22 mouse cellular contexts compared by ENCODE assay signal in genomic region chr6:50799963-50800362, GRCm38 (mm10).
A peak's percentile ranks its signal among the peaks of the same experiment; 100 is the strongest.
DNase-seq lines count a peak whose midpoint lies in the region; ATAC-seq and TF ChIP-seq lines count a peak whose summit lies in the region.
"Had no signal": no experiment of that assay in that cellular context is flagged by ENCODE, and none has a peak within 500 bp of the region (broad histone marks: within the 10 kb centered on the region; RNA-seq: fewer than 3 reads in every experiment).

No protein-coding gene starts in this region.

- no peak for DNase-seq in embryonic facial prominence, embryonic 14.5 days (ENCODE audit: low spot score)
- no peak for DNase-seq in embryonic facial prominence, embryonic 10.5 days (ENCODE audit: low spot score)
- DNase-seq in hindbrain, postnatal 0 days (ENCODE audit: low spot score) = peak; percentile 50
- DNase-seq in left cerebral cortex, postnatal 4 days = peak; percentile 73
- DNase-seq in left cerebral cortex, postnatal 25 days (ENCODE audit: low spot score in 2 of 2) = no peak
- DNase-seq in adrenal gland, postnatal 36 days = no peak
- DNase-seq: adrenal gland, adult 2 months; adrenal gland, adult 8-10 months; adrenal gland, postnatal 10 days; adrenal gland, postnatal 14 days; adrenal gland, postnatal 25 days; B cell, adult 2 months; cerebellum, adult 11 months; cerebellum, adult 11-12 months; cerebellum, adult 18-20 months had no signal

- intact Hi-C loops in left cerebral cortex, postnatal 4 days (cut with DNase I) = no loop called here
- intact Hi-C loops in left cerebral cortex, postnatal 25 days (cut with DNase I) = no loop called here

- no peak overlapping the region for H3K4me2 ChIP-seq in embryonic facial prominence, embryonic 14.5 days (ENCODE audit: low read depth, low read length)
- no peak overlapping the region for H3K4me2 ChIP-seq in hindbrain, postnatal 0 days (ENCODE audit: low read depth, low read length)
- no peak overlapping the region for H3K4me2 ChIP-seq in hindbrain, embryonic 12.5 days (replicated peaks)
- H3K4me2 ChIP-seq in embryonic facial prominence, embryonic 15.5 days (replicated peaks) = no peak overlapping the region

- 45% methylated on average over 4 of the region's 4 CpGs for WGBS in embryonic facial prominence, embryonic 14.5 days
- 82% methylated on average over 4 of the region's 4 CpGs for WGBS in embryonic facial prominence, embryonic 10.5 days
- WGBS in hindbrain, postnatal 0 days = 55% methylated on average over 4 of the region's 4 CpGs
- 69% methylated on average over 4 of the region's 4 CpGs for WGBS in hindbrain, embryonic 12.5 days
- WGBS in embryonic facial prominence, embryonic 15.5 days = 58% methylated on average over 4 of the region's 4 CpGs

- no peak overlapping the region for H3K4me3 ChIP-seq in embryonic facial prominence, embryonic 14.5 days (ENCODE audit: low read depth, low read length)
- no peak overlapping the region for H3K4me3 ChIP-seq in embryonic facial prominence, embryonic 10.5 days
- H3K4me3 ChIP-seq in hindbrain, postnatal 0 days (ENCODE audit: low read length) = no peak overlapping the region
- no peak overlapping the region for H3K4me3 ChIP-seq in hindbrain, embryonic 12.5 days
- H3K4me3 ChIP-seq in embryonic facial prominence, embryonic 15.5 days (replicated peaks) = no peak overlapping the region

- ATAC-seq in embryonic facial prominence, embryonic 14.5 days (ENCODE audit: low read depth) = no peak
- ATAC-seq in hindbrain, postnatal 0 days = no peak
- no peak for ATAC-seq in hindbrain, embryonic 12.5 days (ENCODE audit: low FRiP score)
- ATAC-seq in embryonic facial prominence, embryonic 15.5 days (ENCODE audit: insufficient number of reproducible peaks, low FRiP score, low TSS enrichment, low read depth) = peak; percentile 55; the same call in 1 of the 2 replicates
- ATAC-seq: activated CD4-positive, CD25-positive, alpha-beta regulatory T cell, adult 4 months; CD4-positive, CD25-positive, alpha-beta regulatory T cell, adult 4 months; Patski had no signal

- H3K36me3 ChIP-seq in embryonic facial prominence, embryonic 14.5 days (ENCODE audit: control insufficient read depth, insufficient read depth, low read length) = no peaks in the 10 kb centered on the region
- no peaks in the 10 kb centered on the region for H3K36me3 ChIP-seq in embryonic facial prominence, embryonic 10.5 days (replicated peaks)
- no peaks in the 10 kb centered on the region for H3K36me3 ChIP-seq in hindbrain, postnatal 0 days (ENCODE audit: insufficient read depth, low read length)
- no peaks in the 10 kb centered on the region for H3K36me3 ChIP-seq in hindbrain, embryonic 12.5 days
- no peaks in the 10 kb centered on the region for H3K36me3 ChIP-seq in embryonic facial prominence, embryonic 15.5 days
- H3K36me3 ChIP-seq: G1E had no signal

- peak overlapping the region; percentile 10; the same call in 1 of the 2 replicates for H3K27ac ChIP-seq in embryonic facial prominence, embryonic 14.5 days (replicated peaks; ENCODE audit: low read depth, low read length)
- no peak overlapping the region for H3K27ac ChIP-seq in embryonic facial prominence, embryonic 10.5 days (replicated peaks)
- no peak overlapping the region for H3K27ac ChIP-seq in hindbrain, postnatal 0 days
- H3K27ac ChIP-seq in hindbrain, embryonic 12.5 days = no peak overlapping the region
- no peak overlapping the region for H3K27ac ChIP-seq in embryonic facial prominence, embryonic 15.5 days (replicated peaks)

- H3K27me3 ChIP-seq in embryonic facial prominence, embryonic 14.5 days (replicated peaks; ENCODE audit: control insufficient read depth, insufficient read depth, low read length) = no peaks in the 10 kb centered on the region
- peaks cover 23% of the 10 kb centered on the region for H3K27me3 ChIP-seq in embryonic facial prominence, embryonic 10.5 days (replicated peaks; ENCODE audit: low read depth, poor library complexity, severe bottlenecking)
- no peaks in the 10 kb centered on the region for H3K27me3 ChIP-seq in hindbrain, postnatal 0 days (ENCODE audit: insufficient read depth, low read length)
- H3K27me3 ChIP-seq in hindbrain, embryonic 12.5 days = peaks cover 4% of the 10 kb centered on the region; the same call in 1 of the 2 replicates
- peaks cover 3% of the 10 kb centered on the region; the same call in 1 of the 2 replicates for H3K27me3 ChIP-seq in embryonic facial prominence, embryonic 15.5 days
- H3K27me3 ChIP-seq: CH12.LX had no signal

- H3K4me1 ChIP-seq in embryonic facial prominence, embryonic 14.5 days (ENCODE audit: control insufficient read depth, insufficient read depth, low read length) = peaks cover 4% of the 10 kb centered on the region
- peaks cover 19% of the 10 kb centered on the region for H3K4me1 ChIP-seq in embryonic facial prominence, embryonic 10.5 days
- no peaks in the 10 kb centered on the region for H3K4me1 ChIP-seq in hindbrain, postnatal 0 days (ENCODE audit: insufficient read depth, low read length)
- H3K4me1 ChIP-seq in hindbrain, embryonic 12.5 days = peaks cover 12% of the 10 kb centered on the region
- peaks cover 17% of the 10 kb centered on the region for H3K4me1 ChIP-seq in embryonic facial prominence, embryonic 15.5 days

- no peaks in the 10 kb centered on the region for H3K9me3 ChIP-seq in embryonic facial prominence, embryonic 14.5 days (ENCODE audit: control insufficient read depth, low read length)
- no peaks in the 10 kb centered on the region for H3K9me3 ChIP-seq in embryonic facial prominence, embryonic 10.5 days
- no peaks in the 10 kb centered on the region for H3K9me3 ChIP-seq in hindbrain, postnatal 0 days (ENCODE audit: low read length)
- no peaks in the 10 kb centered on the region for H3K9me3 ChIP-seq in hindbrain, embryonic 12.5 days (replicated peaks)
- H3K9me3 ChIP-seq in embryonic facial prominence, embryonic 15.5 days (replicated peaks) = no peaks in the 10 kb centered on the region
- H3K9me3 ChIP-seq: G1E had no signal

- H3K9ac ChIP-seq in embryonic facial prominence, embryonic 14.5 days (ENCODE audit: low read depth, low read length) = no peak overlapping the region
- no peak overlapping the region for H3K9ac ChIP-seq in hindbrain, postnatal 0 days (replicated peaks; ENCODE audit: low read length)
- no peak overlapping the region for H3K9ac ChIP-seq in hindbrain, embryonic 12.5 days
- H3K9ac ChIP-seq in embryonic facial prominence, embryonic 15.5 days = no peak overlapping the region

- no peak for TF ChIP-seq CTCF in hindbrain, postnatal 0 days (IDR thresholded peaks at IDR 0.05; ENCODE audit: low read depth)

Comparison
In these comparisons a context has a peak if more than half of its experiments do, and no peak if none do; other contexts are left out.
1. DNase-seq: peak in hindbrain, postnatal 0 days (single experiment) and left cerebral cortex, postnatal 4 days (single experiment); none in embryonic facial prominence, embryonic 14.5 days (single experiment), embryonic facial prominence, embryonic 10.5 days (single experiment), left cerebral cortex, postnatal 25 days (0 of 2) and adrenal gland, postnatal 36 days (0 of 2).